Mouse (Mus musculus) ovary, postnatal 10 days (tissue): ENCODE measurements at regions not wholly inside any gene's neighbourhood (a gene's known extent, or its start where the extent isn't known, plus 50 kb on each side); places are given as distances from the start of the nearest gene placed in this dataset.
A peak's percentile ranks its signal among the peaks of the same experiment; 100 is the strongest.

Source experiments
- DNase-seq: peaks from one replicate; pipeline ENCODE4 v3.0.0; 2022; ENCODE audit warnings: low spot score

- no peak for DNase-seq
Observed at GRCm38 (mm10) chr2:64860113-64860512, 164.7 kb downstream of the Grb14 start.

- peak; percentile 39 for DNase-seq
Observed at GRCm38 (mm10) chr2:64853918-64854317, 170.9 kb downstream of the Grb14 start.

- no peak for DNase-seq
Observed at GRCm38 (mm10) chr2:64852913-64853312, 171.9 kb downstream of the Grb14 start.

- DNase-seq, result no peak
Observed at GRCm38 (mm10) chr2:64851096-64851495, 173.7 kb downstream of the Grb14 start.

GRCm38 (mm10) chr2:64850656-64851055 lies 174.1 kb downstream of the Grb14 start:
- DNase-seq, result no peak

GRCm38 (mm10) chr2:64824494-64824893 lies 200.3 kb downstream of the Grb14 start:
- DNase-seq, result no peak

- no peak for DNase-seq
Observed at GRCm38 (mm10) chr2:64823905-64824304, 200.9 kb downstream of the Grb14 start.

GRCm38 (mm10) chr2:64823074-64823473 lies 201.7 kb downstream of the Grb14 start:
- DNase-seq, result no peak

- DNase-seq, result no peak
Observed at GRCm38 (mm10) chr2:64818159-64818558, 206.6 kb downstream of the Grb14 start.
